Mouse (Mus musculus) cerebellum, postnatal 25 days (tissue): ENCODE results near the gene Phospho1.

Experiments
- DNase-seq, 2 experiments: peaks; one replicate each; pipeline ENCODE4 v3.0.0; 2021; ENCODE audit warnings: mixed read lengths in 2 of 2

The Phospho1 gene

DNA sequence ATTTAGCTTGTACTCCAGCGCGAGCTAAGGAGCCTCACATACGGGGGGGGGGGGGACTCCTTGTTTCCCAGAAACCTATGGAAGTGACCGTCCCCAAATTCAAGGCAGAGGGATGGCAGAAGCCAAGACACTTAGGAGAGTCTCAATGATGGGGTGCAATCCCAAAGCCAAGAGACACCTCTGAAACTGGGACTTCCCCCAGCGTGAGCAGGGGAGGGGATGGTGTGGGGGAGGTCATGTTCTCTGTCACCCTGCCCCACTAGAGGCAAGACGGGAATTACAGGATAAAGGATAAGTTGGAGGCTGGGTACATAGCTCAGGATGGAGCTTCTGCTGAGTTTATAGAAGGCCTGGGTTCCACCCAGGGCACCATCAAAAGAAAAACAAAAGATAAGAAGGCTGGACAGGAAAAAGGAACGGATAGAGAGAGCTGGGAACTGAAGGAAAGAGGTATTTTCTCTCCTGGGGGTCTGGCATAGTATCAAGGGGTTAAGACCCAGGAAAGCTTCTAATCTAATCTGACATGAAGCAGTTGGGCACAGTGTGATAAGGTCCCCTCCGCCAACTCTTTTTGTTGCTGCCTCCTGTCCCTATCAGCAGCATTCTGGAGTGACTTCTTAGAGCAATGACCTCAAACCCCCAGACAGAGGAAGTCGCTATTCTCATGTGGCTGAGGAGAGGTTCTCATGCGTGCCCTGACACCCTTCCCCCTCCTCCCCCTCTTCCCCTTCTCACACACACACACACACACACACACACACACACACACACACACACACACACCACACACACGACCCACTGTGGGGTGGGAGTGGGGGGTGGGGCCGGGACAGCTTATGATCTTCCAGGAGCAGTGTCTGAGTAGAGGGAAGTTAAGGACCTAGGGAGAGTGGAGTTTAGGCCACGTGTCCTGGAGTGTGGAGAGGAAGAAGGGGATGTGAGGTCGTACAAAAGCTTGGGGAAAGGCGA, 10.7 kb downstream of the Phospho1 start:
- no peak for DNase-seq

DNA sequence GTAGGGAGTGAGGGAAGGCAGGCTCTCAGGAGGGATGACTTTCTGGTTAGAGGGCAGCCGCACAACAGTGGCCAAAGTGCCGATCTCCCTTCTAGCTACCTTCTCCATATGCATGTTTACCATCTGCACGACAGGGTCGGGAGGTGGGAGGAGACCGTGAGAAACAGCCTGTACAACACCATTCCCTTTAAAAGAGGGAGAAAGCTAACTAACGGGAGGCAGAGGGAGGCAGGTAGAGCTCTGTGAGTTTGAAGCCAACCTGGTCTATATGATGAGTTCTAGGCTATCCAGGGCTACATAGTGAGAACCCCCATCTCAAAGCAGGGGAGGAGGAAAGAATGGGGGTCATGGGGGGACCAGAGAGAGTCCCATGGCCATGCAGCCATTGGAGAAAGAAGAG, 11.5 kb downstream of the Phospho1 start:
- no peak for DNase-seq

DNA sequence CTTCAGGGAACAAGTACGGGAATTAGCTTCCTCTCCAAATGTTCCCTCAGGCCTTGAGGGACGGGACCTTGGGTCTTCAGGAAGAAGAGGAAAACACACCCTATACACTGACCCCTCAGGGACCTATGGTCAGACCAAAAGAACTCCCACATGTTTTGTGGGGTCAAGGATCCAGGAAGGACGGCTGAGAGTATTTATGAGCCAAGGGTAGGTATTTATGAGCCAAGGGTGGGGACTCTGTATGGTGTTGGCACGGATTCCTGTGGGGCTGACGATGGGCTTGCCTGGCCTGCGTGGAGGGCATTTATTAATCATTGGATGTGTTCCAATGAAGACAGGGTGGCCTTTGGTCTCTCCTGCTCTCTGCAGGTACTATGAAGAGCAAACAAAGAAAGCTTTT, 12.1 kb downstream of the Phospho1 start:
- no peak for DNase-seq

DNA sequence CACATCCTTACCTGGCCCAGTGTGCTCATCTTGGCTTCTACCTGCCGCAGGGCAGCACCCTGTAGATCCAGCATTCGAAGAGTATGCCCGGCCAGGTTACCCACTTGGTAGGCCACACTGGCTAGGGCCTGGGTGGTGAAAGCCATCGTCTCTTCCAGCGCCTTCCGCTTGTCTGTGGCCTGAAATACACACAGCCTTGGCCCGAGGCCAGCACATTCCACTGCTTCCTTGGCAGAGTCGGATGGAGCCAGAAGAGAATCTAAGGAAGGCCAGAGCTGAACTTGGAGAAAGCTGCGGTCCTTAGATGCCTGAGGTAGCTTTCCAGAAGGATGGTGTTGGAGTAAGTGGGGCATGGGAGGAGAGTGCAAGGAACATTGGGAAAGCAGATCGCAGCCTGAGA, 12.8 kb downstream of the Phospho1 start, which contains the start of gene Gngt2:
Gene Gngt2, plus strand, starts transcription at position 158 of the 400 bp plus-strand sequence.
- DNase-seq: peak; percentile 53 to 78

DNA sequence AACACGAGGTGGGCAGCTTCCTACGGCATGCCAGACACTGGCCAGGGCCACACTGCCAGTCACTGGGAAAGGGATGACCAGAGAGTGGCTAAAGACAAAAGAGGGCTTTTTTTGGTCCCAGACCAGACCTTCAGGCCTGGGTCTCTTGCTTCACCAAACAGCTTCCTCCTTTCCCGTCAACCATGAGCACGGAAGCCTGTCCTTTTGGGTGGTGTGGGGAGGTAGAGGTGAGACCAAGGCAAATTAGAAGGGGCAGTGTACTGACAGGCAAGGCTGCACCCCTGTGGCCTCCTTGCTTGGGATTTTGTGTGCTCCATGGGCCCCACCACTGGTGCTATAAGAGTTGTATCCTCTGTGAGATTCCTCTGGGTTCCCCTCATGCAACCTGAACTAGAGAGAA, 14.3 kb downstream of the Phospho1 start:
- no peak for DNase-seq

DNA sequence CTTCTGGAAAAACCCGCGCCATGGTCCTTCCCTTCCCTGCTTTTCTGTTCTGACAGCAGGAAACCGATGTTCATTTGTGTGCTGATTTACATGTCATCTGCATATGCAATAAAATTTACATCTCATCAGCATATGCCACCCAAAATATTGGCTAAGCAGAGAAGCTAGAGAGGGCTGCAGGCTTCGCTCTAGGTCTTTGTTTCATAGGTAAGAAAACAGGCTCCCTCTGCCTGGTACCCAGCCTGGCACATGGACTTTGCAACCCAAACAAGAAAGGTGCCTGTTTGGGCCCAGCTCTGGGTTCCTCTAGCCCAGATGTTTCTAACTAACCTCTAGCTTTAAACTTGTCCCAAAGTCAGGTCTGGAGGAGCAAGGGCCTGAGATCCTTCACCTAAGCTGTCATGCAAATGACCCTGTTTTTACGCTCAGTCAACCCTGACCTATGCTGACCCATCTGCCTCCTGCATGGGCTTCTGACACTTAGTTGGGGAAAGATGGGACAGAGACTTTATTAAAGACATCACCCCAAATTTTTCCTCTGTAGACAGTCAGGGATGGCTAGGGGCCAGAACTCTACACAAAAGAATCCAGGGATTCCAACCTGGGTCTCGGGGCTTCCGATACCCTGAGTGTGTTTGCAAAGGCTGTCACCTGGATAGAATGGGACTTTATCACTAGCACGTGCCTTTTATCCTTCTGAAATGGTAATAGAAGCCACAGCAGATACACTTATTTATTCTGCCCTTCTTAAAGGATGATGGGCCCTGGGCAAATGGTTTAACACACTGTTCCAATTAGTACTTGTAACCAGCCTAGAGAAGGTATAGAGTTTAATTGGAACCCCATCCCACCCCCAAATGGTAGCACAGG, 14.9 kb downstream of the Phospho1 start:
- no peak for DNase-seq

DNA sequence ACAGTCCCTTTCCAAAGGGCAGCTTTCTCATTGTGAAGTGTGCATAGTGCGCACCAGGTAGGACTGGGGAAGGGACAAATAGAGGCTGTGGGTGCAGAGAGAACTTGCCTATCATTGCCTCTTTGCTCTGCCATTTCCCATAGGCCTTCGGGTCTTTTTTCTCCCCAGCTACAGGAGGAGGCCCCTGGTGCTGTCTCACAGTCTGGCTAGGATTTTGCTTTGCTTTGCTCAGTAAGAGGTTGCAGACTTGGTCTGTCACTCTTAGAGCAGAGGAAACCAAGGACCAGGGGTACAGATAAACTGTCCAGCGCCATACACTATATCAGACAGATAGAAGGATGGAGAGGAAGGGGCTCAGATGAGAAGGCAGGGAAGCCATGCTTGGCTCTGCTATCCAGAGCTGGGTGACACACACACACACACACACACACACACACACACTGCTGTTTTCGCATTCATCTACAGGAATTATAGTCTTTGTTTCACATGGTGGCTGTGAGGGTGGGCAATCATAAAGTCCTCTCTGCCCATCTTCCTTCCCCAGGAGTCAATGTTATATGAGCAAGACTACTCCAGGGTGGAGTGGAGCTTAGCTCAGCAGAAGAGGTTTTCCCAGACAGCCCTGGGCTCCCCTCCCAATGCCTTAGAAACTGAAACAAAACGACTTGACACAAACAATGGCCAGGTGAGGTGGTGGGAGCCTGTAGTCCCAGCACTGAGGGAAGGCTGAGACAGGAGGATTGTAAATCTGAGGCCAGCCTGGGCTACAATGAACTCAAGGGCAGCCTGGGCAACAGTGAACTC, 16.6 kb downstream of the Phospho1 start:
- no peak for DNase-seq

DNA sequence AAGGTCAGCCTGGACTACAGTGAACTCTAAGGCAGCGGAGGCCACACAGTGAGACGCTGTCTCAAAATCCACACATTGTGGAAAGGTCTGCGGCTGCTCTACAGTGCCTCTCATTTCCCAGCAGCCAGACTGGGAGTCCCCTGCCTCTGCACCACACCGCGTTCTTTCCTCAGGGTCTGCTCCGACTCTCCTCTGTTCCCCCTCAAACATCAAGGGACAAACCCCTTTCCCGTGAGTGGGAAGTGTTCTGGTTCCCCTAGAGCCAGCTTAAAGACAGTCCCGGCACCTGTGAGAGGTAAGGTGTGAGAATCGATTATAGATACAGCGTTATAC, 17.2 kb downstream of the Phospho1 start:
- DNase-seq: no peak

DNA sequence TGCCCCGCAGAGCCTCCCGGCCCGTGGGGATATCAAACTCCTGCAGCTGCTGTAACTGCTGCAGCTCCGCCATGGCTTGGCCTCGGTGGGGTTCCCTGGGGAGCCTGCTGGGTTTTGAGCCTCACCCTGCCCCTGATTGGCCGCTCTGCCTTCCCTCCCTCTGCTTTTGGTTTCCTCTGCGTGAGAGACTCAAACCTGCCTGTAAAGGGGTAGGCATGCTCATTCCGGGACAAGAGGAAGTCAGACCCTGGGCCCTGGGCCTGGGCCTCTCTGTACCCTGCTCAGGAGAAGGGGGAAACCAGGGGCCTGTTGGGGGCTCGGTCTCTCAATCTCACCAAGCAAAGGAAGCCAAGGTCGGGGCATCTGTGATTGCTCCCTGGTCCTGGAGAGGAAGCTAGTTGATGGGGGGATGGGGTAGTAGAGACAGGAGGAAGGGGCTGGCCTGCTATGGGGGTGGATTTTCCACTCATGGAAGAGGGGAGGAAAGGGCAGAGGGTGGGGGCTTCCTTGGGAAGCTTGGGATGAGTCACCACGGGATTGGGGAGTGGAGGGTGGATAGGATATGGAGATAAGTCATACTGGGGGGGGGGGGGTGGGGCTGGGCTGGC, 17.9 kb downstream of the Phospho1 start, which contains the start of gene Abi3:
Gene Abi3, minus strand, starts transcription at position 403 of the 608 bp plus-strand sequence.
- DNase-seq: no peak

DNA sequence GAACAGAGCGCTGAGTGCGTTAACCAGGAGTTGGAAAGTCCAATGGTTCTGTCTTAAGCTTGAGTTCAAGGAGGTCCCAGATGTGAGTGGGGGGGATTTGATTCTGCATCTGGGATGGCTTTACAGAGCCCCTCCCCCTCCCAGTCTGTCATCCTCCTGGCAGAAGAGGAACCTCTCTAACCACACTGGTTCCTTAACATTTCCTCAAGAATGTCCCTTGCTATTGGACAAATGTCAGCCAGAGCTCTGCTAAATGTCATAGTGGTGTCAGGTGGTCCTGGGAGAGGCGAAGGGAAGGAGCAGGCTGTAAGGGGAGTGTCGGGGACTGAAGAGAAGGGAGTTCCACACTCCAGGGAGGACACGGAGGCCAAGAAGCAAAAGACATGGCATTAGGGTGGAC, 18.7 kb downstream of the Phospho1 start:
- DNase-seq: no peak

DNA sequence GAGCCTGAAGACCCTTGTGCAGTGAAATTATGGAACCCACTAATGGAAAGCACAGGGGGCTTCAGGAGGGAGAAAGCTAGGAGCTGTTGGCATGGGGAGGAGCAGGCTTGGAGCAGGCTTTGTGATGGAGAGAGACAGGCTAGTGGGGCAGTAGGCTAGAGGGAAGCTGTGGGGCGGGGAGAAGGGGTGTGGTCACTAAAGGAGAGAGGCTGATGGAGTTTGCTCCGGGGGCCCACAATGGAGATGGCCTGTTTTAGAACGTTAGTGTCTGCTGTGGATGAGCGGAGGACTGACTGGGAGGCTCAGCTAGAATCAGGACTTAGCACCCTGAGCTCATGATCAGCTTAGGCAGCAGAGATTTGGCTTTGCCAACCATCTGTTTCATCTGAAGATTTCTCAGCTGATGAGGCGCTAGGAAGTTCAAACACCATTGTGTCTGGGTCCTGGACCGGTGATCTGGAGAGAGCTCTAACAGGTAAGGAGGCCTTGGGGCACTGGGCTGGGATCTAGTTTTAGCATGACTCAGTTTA, 19.2 kb downstream of the Phospho1 start:
- no peak for DNase-seq

DNA sequence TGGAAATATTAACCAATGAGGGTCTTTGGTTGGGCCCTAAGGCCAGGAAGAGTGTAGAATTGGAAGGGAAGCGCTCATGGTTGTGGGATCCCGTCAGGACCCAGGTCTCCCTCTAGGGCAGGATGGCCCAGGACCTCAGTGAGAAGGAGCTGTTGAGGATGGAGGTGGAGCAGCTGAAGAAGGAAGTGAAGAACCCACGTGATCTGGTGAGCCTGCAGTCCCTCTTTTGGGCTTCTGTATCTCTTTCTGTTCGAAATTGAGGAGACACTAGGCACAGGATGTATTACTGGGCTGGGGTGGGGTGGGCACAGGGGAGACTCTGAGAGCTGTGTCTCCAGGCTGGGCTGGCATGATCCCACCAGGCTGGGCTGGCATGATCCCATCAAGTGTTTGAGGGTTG, 20.6 kb downstream of the Phospho1 start:
- no peak for DNase-seq

DNA sequence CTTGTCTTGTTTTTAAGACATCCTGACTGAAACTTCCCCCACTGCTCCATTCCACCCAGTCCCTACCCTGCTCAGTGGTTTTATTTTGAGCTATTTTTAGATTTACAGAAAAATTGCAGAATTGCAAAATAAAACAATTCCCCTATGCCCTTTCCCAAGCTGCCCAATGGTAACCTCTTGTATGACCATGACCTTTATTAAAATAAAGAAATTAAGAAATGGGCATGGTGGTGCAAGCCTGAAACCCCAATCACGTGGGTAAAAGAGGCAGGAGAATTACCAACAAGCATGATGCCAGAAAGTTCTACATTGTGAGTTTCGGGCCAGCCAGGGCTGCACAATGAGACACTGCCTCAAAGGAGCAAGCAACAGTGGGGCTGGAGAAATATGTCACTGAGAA, 26.6 kb downstream of the Phospho1 start:
- no peak for DNase-seq

DNA sequence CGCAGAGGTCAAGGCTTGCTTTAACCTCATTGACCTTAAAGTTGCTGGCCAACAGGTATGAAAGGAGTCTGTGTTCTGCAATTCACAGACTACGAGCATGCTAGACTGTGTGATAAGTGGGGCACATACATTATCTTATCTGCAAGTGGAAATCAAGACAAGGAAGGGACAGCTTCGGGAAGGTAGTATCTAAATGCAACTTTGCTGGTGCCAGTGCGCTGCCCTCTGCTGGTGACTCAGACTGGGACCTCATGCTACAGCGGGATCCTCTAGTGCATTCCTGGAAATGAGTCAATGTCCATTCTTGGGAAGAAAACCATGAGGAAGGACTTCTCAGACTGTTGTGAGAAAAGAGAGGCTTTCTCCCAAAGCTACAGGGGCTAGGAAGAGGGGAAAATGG, 29.4 kb downstream of the Phospho1 start:
- peak; percentile 69 to 83 for DNase-seq

DNA sequence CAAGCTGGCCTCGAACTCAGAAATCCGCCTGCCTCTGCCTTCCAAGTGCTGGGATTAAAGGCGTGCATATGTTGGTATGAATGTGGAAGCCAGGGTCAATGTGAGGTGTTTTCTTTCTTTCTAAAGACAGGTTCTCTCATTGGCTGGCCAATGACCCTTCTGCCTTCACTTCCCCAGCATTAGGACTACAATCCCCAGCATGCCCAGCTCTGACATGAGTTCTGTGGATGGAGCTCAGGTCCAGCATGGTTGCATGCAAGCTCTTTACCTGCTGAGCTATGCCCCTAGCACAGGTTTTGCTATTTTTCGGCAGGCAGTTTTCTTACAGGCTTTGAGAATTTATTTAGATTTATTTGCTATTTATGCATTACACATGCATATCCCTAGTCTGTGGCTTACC, 33.0 kb downstream of the Phospho1 start:
- DNase-seq: peak; percentile 52 to 69

DNA sequence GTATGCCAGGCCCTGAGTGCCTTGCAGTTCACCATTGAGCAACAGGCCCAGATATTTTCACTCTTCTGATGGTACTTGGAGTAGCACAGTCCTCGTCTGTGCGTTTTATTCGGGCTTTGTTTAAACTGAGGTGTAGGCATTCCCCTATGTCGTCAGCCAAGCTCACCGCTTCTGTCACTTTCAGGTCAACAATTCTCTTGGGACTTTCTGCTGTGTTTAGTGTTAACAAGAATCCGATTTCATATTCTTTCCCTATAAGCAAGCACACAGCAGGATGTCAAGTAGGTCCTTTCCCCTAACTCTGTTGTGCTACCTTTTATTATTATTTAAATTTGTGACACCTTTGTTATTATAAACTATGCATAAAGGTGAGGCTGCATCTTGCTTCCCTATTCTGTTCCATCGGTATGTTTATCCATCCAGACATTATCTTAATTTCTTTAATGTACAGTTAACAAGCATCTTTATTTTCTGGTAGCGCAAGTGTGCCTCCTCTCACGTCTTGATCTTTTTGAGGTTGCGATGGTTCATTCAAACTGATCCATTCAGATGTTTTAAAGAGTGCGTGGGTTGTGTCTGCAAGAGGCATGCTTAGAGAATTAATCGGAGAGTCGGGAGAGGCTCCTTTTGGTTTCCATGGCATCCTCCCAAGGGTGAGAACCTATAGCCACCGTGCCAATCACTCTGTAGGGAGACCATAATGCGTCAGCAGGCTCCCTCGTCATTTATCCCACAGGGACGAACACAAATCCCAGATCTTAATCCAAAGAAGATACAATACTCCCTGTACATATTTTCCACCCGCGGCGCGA, 33.6 kb downstream of the Phospho1 start:
- DNase-seq: no peak

DNA sequence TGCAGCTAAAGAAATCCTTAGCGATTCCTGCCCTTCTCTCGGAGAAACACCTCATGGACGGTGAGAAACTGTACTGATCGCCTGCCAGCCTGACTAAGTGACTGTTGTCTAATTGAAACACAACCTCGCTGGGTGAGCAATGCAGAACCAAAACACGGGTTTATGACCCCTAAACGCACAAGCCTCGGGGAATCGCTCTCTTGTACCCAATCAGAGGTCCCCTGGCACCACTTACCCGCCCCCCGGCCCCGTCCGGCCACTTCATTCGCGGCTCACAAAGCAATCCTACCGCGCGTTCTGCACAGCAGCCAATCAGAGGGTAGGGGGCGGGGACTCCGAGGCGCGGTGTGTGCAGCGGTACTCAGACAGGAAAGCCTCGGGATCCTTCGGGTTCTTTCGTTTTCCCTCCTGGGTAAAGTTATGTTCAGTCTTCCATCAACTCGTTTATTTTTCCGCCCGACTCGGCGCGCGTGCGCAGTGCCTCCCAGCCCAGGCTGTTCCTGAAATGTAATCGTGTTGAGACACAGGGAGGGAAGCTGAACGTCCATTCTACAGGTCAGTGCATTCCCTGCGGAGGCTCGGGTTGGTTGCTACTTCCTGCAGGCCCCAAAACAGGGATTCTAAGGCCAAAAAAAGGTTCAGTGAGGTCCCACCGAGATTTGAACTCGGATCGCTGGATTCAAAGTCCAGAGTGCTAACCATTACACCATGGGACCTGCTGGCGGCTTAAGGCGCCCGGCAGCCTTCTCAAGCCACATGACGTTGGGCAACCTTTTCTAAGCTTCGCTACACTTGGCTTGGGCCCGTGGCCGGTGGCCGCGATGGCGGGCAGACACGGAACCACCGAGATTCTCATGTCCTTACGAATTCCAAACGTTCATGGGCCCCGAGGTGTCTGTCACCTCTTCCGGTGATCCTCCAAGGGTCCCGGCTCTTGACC, 34.5 kb downstream of the Phospho1 start:
- DNase-seq: peak; percentile 98

DNA sequence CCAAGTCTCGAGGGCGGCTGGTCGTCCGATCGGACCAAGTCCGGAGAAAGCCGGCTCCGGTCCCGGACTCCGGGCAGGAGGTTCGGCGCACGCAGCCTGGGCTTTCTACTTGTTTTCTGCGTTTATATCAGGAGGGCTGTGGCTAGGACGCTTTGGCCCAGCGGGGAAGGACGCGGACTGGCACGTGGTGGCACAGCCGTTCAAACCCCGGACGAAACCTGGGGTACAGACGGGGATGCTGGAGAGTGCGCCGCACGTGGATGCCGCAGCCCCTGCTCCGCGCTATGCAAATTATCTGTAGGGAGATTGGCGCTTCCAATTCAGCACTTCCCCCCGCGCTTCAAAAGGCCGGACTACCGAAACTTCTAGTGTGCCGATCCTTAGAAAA, 35.2 kb downstream of the Phospho1 start:
- peak in 1 of 2 experiments; percentile 81 for DNase-seq

DNA sequence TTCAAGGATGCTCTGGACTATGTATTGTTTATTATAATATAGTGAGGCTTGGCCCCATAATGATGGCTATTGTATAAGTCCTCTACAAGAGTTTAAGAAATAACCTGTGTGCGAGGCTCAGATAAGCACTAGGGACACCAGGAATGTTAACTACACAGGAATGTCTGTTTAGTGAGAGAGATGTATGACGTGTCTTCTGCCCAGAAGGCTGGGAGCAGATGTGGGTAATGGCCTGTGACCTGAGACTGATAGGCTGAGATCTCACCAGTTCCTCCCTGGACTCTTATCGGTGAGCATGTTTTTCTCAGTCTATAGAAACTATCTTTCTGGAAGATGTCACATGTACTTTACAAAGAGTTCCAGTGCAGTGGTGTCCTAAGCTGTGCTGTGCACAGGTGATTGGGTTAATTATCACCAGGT, 35.8 kb downstream of the Phospho1 start:
- no peak for DNase-seq

DNA sequence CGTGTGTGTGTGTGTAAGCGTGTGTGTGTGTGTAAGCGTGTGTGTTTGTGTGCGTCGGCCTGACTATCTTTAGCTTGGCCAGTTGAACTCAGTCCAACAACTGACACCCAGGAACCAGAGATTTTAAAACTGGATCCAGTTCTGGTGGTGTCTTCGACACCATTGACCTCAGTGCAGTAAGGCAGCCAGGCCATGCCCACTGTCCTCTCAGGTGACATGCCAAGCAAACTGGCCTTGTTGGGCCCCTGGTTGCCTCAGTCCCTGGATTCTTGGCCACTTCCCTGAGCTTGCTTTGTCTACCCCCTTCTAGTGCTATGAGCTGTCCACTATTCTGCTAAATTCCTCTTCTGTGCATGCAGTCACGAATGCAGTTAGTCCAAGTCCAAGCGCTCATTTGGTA, 37.1 kb downstream of the Phospho1 start:
- no peak for DNase-seq
